Mouse (Mus musculus) MEL (cell line): ENCODE data around the gene B130006D01Rik.

Source experiments
- CTCF ChIP-seq, 3 experiments: IDR thresholded peaks in 2 of 3; conservative IDR thresholded peaks in 1 of 3; 2 replicates each; pipeline ENCODE4 v1.5.1; 2011 to 2012; ENCODE audit warnings: low read length in 3 of 3, low read depth in 2 of 3, mild to moderate bottlenecking in 2 of 3, improper control_type of control experiment in 1 of 3, inconsistent platforms in 1 of 3, mixed read lengths in 1 of 3, moderate library complexity in 1 of 3; ENCODE audit not compliant: control insufficient read depth in 1 of 3, insufficient read depth in 1 of 3, poor library complexity in 1 of 3, severe bottlenecking in 1 of 3
- EP300 ChIP-seq, 2 experiments: IDR thresholded peaks; 2 replicates each; pipeline ENCODE4 v1.6.1; 2011; ENCODE audit warnings: improper control_type of control experiment in 2 of 2, low read length in 2 of 2, low read depth in 1 of 2, mild to moderate bottlenecking in 1 of 2
- MAFK ChIP-seq: IDR thresholded peaks from 2 replicates; pipeline ENCODE4 v1.6.1; 2011; ENCODE audit warnings: low read depth, mild to moderate bottlenecking, low read length, improper control_type of control experiment, borderline replicate concordance
- MAX ChIP-seq: IDR thresholded peaks from 2 replicates; pipeline ENCODE4 v1.6.1; 2011; ENCODE audit warnings: low read length, improper control_type of control experiment
- TCF12 ChIP-seq: IDR thresholded peaks from 2 replicates; pipeline ENCODE4 v1.6.1; 2014; ENCODE audit warnings: low read depth, mild to moderate bottlenecking, inconsistent platforms, low read length, improper control_type of control experiment, moderate library complexity
- USF2 ChIP-seq, 2 experiments: IDR thresholded peaks; 2 replicates each; pipeline ENCODE4 v1.6.1; 2011 to 2012; ENCODE audit warnings: improper control_type of control experiment in 2 of 2, low read length in 2 of 2, borderline replicate concordance in 1 of 2, inconsistent platforms in 1 of 2, low read depth in 1 of 2, mild to moderate bottlenecking in 1 of 2; ENCODE audit not compliant: insufficient read depth in 1 of 2
- ZKSCAN1 ChIP-seq: IDR thresholded peaks from 2 replicates; pipeline ENCODE4 v1.6.1; 2012; ENCODE audit warnings: low read depth, mild to moderate bottlenecking, inconsistent platforms, low read length, improper control_type of control experiment, moderate library complexity

DNA sequence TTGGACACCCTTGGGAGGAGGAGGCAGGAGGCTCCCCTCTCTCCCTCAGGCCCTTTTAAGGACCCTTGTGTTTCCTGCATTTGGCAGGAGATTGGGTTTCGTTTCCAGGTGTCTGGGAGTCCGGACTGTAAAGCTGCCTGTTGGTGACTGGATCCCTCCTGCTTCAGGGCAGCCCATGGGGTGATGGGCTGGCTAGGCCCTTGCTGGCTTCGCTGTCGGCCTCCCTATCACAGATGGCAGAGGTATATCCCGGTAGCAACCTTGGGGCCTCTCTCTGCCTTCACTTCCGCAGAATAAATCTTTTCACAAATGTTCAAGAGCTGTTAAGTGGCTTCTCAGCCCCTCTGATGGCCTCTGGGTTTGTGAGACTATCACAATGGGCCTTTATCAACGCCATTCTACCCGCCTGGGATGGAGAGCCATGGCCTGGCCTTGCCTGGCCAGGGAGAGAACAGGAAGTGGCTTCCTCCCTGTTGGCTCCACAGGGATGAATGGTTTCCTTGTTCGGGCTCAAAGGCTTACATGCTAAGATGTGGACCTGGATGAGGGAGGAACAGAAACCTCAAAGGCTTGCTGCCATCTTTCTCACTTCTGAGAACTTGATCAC, 41.3 kb upstream of the B130006D01Rik start:
- TF ChIP-seq TCF12 (no peak), MAX (no peak), CTCF (IDR thresholded peaks at IDR 0.05 in 2 of 3, conservative IDR thresholded peaks at IDR 0.05 in 1 of 3; ENCODE audit: control insufficient read depth in 1 of 3, insufficient read depth in 1 of 3, low read depth in 2 of 3, low read length in 3 of 3, poor library complexity in 1 of 3, severe bottlenecking in 1 of 3) (no peak), EP300 (IDR thresholded peaks at IDR 0.05; ENCODE audit: low read depth in 1 of 2, low read length in 2 of 2) (no peak), USF2 (IDR thresholded peaks at IDR 0.05; ENCODE audit: borderline replicate concordance in 1 of 2, insufficient read depth in 1 of 2, low read depth in 1 of 2, low read length in 2 of 2) (no peak), MAFK (no peak), ZKSCAN1 (no peak)
